Mouse (Mus musculus) lung, postnatal 0 days (tissue): ENCODE measurements around the gene 6030468B19Rik.

Experiments
- CTCF ChIP-seq: IDR thresholded peaks from 2 replicates; pipeline ENCODE4 v1.5.1; 2016; ENCODE audit warnings: antibody characterized with exemption, mild to moderate bottlenecking
- EP300 ChIP-seq: IDR thresholded peaks from 2 replicates; pipeline ENCODE4 v1.6.1; 2016; ENCODE audit warnings: antibody characterized with exemption, mild to moderate bottlenecking, control low read depth

DNA sequence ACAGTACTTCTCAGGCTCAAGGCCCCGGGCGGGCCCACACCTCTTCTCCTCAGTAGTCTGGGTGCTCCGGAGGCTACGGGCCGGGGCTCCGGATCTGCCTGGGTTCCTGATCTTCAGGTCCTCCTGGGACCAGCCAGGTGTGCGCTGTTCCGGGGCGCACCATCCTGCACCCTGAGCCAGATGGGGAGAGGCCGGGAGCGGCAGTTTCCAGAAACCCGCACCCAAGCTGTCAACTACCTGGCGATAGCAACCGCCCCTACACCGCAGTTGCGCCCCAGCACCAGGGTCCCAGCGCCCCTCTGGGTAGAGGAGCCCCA, 17.3 kb upstream of the 6030468B19Rik start:
- TF ChIP-seq CTCF (no peak), EP300 (no peak)
